Mouse (Mus musculus) olfactory bulb, adult 2 months (tissue): ENCODE results near the gene Gdf11.

Source experiments
- CTCF ChIP-seq: fragments of 200-500 bp; IDR thresholded peaks from 2 replicates; pipeline ENCODE4 v1.5.1; 2012; ENCODE audit warnings: low read depth, mild to moderate bottlenecking, low read length, moderate library complexity; ENCODE audit not compliant: insufficient read depth
- POLR2A ChIP-seq: fragments of 200-500 bp; IDR thresholded peaks from 2 replicates; pipeline ENCODE4 v1.6.1; 2012; ENCODE audit warnings: mild to moderate bottlenecking, low read depth, low read length, moderate library complexity; ENCODE audit not compliant: insufficient read depth

DNA sequence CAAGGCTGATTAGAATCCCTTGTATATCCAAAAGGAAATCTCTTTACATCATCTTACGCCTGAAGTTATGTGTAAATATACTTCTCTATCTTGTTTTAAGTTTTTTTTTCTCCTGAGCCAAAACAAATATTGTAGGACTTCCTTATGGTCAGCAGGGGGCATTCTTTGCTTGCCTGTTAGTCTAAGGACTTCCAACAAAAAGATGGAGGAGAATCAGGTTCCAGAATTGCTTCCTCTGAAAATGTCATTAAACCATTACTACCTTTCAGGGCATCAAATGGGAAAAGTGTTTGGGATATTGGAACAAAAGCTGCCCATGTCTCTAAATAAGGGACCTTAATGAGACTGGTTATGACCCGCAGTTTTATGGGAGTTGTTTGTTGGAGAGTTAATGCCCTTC, 46.0 kb downstream of the Gdf11 start:
- TF ChIP-seq POLR2A (no peak), CTCF (no peak)
